Mouse (Mus musculus) testis, adult 2 months (tissue): ENCODE results near the gene Serbp1.

Source experiments
- CTCF ChIP-seq: fragments of 200-500 bp; IDR thresholded peaks from 2 replicates; pipeline ENCODE4 v1.5.1; 2012; ENCODE audit warnings: low read depth, mild to moderate bottlenecking, inconsistent platforms, low read length, moderate library complexity; ENCODE audit not compliant: control insufficient read depth, insufficient read depth, insufficient replicate concordance
- POLR2A ChIP-seq: fragments of 200-500 bp; IDR thresholded peaks from 2 replicates; pipeline ENCODE4 v1.6.1; 2012; ENCODE audit warnings: low read depth, mild to moderate bottlenecking, inconsistent platforms, low read length, moderate library complexity; ENCODE audit not compliant: control insufficient read depth

GRCm38 (mm10) chr6:67268983-67269382 lies 31.0 kb downstream of the Serbp1 start:
- TF ChIP-seq CTCF (no peak), POLR2A (no peak)
